Mouse (Mus musculus): ENCODE data around the gene Selenov. TPM values are rescaled to one million over a fixed set of nuclear protein-coding genes. Genes with fewer than 3 reads are reported as not detected.

Selenov gene
- not detected in 2 replicates for polyA plus RNA-seq (2014; fragmentation: Nextera tagmentation; extraction: Ambion mirVana)

DNA sequence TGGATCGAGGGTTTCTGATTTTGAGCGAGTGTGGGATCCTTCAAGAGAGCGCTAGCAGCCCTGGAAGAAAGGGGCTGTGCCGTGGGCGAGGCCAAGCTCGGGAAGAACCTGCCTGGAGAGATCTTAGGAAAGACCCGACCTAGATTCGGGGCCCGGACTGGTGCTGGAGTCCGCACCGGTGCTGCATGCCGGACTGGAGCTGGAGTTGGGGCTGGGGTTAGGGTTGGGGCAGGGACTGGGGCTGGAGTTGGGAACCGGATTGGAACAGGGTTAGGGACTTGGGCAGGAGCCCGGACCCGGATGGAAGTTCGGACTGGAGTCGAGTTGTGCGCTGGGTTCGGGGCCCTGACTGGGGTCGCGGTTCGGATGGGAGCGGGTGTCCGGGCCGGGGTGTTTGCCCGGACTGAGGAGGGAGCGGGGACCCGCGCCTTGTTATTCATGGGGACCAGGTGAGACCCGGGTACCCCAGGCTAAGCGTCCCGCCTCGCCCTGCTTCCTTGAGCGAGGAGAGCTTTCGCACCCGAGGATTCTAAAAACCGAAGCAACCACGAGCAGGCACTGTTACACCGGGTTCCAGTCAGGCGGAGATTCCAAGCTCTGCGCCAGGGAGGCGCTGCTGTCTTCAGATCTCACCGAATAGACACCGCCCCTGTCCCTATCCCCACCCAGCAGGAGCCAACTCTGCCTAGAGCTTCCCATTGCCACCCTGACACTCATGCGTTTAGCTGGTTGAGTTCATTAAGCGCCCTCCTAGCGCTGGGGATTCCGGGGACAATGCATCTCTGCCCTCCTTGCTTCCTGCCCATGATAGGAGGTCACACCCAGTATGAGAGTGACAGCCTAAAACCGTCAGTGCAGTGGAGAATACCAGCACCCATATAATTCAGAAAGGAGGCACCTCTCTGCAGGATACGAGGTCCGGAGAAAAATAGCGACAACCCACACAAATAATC lies at the start of gene Selenov:
Selenov (minus strand) TSS at position 549 of the 953 bp plus-strand sequence.
- Histone ChIP-seq H3K4me3 (ENCODE audit: low read depth, low read length) (peak within 1 kb of the TSS; percentile 21), H3K36me3 (replicated peaks; ENCODE audit: control insufficient read depth, insufficient read depth, low read depth, low read length) (no peaks in the 10 kb centered on the region), H3K9ac (replicated peaks; ENCODE audit: low read length) (no peak within 1 kb of the TSS), H3K27ac (replicated peaks; ENCODE audit: low read depth, low read length) (no peak within 1 kb of the TSS), H3K4me1 (ENCODE audit: control insufficient read depth, insufficient read depth, low read length) (no peaks in the 10 kb centered on the region; the same call in 1 of the 2 replicates), H3K4me2 (ENCODE audit: low read depth, low read length) (peak within 1 kb of the TSS; percentile 32), H3K9me3 (replicated peaks; ENCODE audit: control insufficient read depth, low read length) (no peaks in the 10 kb centered on the region), H3K27me3 (ENCODE audit: control insufficient read depth, insufficient read depth, low read length) (peaks cover 57% of the 10 kb centered on the region)
- peak; percentile 16; the same call in 1 of the 2 replicates for ATAC-seq (replicated peaks; ENCODE audit: insufficient number of reproducible peaks, low FRiP score, low TSS enrichment, low read depth)
- DNase-seq (ENCODE audit: low spot score) = peak; percentile 54
- 1% methylated on average over 52 of the region's 52 CpGs for WGBS

DNA sequence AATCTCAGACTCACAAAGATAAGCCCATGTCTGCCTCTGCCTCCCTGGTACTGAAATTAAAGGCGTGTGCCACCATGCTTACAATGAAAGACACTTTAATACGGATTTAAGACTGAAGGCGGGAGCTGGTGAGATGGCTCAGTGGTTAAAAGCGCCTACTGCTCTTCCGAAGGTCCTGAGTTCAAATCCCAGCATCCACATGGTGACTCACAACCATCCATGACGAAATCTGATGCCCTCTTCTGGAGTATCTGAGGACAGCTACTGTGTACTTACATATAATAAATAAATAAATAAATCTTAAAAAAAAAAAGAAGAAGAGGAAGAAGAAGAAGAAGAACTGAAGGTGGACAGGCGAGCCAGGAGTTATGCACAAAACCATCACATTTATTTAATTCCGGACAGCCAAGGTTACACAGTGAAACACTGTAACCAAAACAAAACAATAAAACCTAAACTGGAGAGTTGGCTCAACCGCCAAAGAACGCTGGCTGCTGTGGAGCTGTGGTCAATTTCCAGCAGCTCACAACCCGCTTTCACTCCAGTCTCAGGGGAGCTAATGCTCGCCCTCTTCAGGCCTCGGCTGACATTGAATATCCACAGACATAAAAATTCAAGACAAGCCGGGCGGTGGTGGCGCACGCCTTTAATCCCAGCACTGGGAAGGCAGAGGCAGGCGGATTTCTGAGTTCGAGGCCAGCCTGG lies 48.4 kb upstream of the Selenov start:
- no peak for ATAC-seq (replicated peaks; ENCODE audit: insufficient number of reproducible peaks, low FRiP score, low TSS enrichment, low read depth)
- peak overlapping the region; percentile 52; the same call in 1 of the 2 replicates for H3K27ac ChIP-seq (replicated peaks; ENCODE audit: low read depth, low read length)

DNA sequence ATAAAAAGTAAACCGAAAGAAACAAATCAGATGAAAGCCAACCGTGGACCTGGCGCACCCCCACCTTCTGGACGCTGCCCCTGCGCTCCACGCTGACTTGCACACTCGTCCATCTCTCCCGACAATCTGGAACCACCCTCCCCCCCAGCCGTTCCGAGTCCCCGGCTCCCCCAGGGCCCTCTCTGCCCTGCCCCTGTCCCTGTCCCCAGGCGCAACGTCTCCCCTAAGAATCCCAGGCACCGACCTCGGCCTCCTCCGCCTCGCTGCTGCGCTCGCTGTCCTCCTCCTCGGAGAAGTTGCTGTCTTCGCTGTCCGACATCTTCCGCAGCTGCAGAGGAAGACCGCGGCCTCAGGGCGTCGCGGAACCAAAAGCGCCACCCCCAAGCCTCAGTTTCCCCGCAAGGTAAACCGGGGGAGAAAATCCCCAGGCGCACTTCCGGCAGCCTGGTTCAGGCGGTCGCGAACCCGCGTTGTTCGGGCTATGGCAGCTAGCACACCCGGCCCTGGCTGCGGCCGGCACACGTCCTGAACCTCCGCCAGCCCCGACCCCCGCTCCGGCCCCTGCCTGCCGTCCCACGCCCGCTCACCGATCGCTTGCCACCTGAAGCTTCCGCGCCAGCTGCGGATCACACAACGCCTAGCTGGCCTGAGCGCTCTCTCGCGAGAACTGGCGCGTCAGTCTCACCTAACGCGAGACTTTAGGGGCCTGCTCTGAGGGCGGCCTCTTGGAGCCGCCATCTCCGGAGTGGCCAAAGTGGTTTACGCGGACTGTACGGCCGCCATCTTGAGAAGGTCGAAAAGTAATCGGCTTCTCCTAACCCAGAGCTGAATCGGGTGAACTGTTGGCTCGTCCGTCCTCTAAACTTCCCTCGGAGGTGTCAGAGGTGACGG lies 47.4 kb upstream of the Selenov start, which contains the start of gene Supt5:
Supt5 (minus strand) TSS at position 639 of the 891 bp plus-strand sequence.
- no peaks in the 10 kb centered on the region for H3K36me3 ChIP-seq (replicated peaks; ENCODE audit: control insufficient read depth, insufficient read depth, low read depth, low read length)
- DNase-seq (ENCODE audit: low spot score) (peak; percentile 100), ATAC-seq (replicated peaks; ENCODE audit: insufficient number of reproducible peaks, low FRiP score, low TSS enrichment, low read depth) (peak; percentile 98)
- H3K4me3 ChIP-seq (ENCODE audit: low read depth, low read length) = peak within 1 kb of the TSS; percentile 95
- peak within 1 kb of the TSS; percentile 52 for H3K27ac ChIP-seq (replicated peaks; ENCODE audit: low read depth, low read length)
- H3K9me3 ChIP-seq (replicated peaks; ENCODE audit: control insufficient read depth, low read length) = no peaks in the 10 kb centered on the region
- H3K4me2 ChIP-seq (ENCODE audit: low read depth, low read length) = peak within 1 kb of the TSS; percentile 64
- H3K4me1 ChIP-seq (ENCODE audit: control insufficient read depth, insufficient read depth, low read length) = no peaks in the 10 kb centered on the region
- WGBS = under 1% methylated on average over 77 of the region's 77 CpGs
- peak within 1 kb of the TSS; percentile 94 for H3K9ac ChIP-seq (replicated peaks; ENCODE audit: low read length)
- H3K27me3 ChIP-seq (ENCODE audit: control insufficient read depth, insufficient read depth, low read length) = no peaks in the 10 kb centered on the region

More for the DNA sequence above, 48.4 kb upstream of the Selenov start:
- Histone ChIP-seq H3K9me3 (replicated peaks; ENCODE audit: control insufficient read depth, low read length) (no peaks in the 10 kb centered on the region), H3K9ac (replicated peaks; ENCODE audit: low read length) (peak overlapping the region; percentile 94), H3K27me3 (ENCODE audit: control insufficient read depth, insufficient read depth, low read length) (no peaks in the 10 kb centered on the region), H3K4me3 (ENCODE audit: low read depth, low read length) (peak overlapping the region; percentile 95), H3K36me3 (replicated peaks; ENCODE audit: control insufficient read depth, insufficient read depth, low read depth, low read length) (no peaks in the 10 kb centered on the region), H3K4me2 (ENCODE audit: low read depth, low read length) (peak overlapping the region; percentile 38), H3K4me1 (ENCODE audit: control insufficient read depth, insufficient read depth, low read length) (no peaks in the 10 kb centered on the region)
- peak; percentile 51 for DNase-seq (ENCODE audit: low spot score)
- WGBS = 77% methylated on average over 19 of the region's 19 CpGs

DNA sequence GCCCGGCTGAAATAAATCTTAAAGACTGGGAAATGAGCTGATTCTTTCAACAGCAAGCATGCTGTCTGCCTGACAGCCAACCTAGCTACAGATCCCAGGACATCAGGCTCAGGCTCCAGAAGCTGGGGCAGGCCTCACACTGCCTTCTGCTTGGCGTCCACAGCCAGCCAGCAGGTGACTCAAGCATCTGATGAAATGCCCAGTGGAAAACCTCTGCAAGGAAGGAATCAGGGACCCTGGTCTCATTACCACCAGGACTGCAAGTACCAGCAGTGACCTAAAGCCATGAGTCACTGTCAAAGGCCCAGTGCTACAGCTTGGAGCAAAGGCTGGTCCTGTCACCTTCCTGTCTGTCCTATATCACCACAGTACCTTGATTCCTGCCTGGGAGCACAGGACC lies 44.5 kb upstream of the Selenov start:
- no peaks in the 10 kb centered on the region for H3K9me3 ChIP-seq (replicated peaks; ENCODE audit: control insufficient read depth, low read length)
- no peak overlapping the region for H3K4me3 ChIP-seq (ENCODE audit: low read depth, low read length)
- ATAC-seq (replicated peaks; ENCODE audit: insufficient number of reproducible peaks, low FRiP score, low TSS enrichment, low read depth) (no peak), DNase-seq (ENCODE audit: low spot score) (no peak)
- no peak overlapping the region for H3K27ac ChIP-seq (replicated peaks; ENCODE audit: low read depth, low read length)
- no peak overlapping the region for H3K9ac ChIP-seq (replicated peaks; ENCODE audit: low read length)
- no peaks in the 10 kb centered on the region for H3K27me3 ChIP-seq (ENCODE audit: control insufficient read depth, insufficient read depth, low read length)
- H3K4me2 ChIP-seq (ENCODE audit: low read depth, low read length) = no peak overlapping the region
- 86% methylated on average over 2 of the region's 2 CpGs for WGBS
- H3K4me1 ChIP-seq (ENCODE audit: control insufficient read depth, insufficient read depth, low read length) = no peaks in the 10 kb centered on the region
- H3K36me3 ChIP-seq (replicated peaks; ENCODE audit: control insufficient read depth, insufficient read depth, low read depth, low read length) = no peaks in the 10 kb centered on the region; the same call in 1 of the 2 replicates

DNA sequence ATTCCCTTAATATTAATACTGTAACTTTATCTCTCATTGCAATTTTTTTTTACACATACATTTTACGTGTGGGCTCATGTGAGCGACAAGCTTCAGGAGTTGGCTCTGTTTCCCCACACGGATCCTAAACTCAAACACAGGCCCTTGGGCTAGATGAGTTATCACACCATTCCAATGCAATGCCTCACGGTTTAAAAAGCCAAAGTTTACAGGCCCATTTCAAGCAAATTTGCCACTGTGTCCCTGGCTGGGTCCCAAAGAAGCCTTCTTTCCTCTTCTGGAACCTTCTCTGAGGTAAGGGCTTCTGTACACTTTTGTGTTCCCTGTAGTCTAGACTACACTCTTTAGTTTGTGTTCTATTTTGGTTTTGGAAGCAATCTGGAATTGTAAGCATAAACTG lies 43.5 kb upstream of the Selenov start:
- 91% methylated on average over 4 of the region's 4 CpGs for WGBS
- H3K9ac ChIP-seq (replicated peaks; ENCODE audit: low read length) = no peak overlapping the region
- H3K4me2 ChIP-seq (ENCODE audit: low read depth, low read length) = no peak overlapping the region
- H3K36me3 ChIP-seq (replicated peaks; ENCODE audit: control insufficient read depth, insufficient read depth, low read depth, low read length) = peaks cover 3% of the 10 kb centered on the region
- no peaks in the 10 kb centered on the region for H3K9me3 ChIP-seq (replicated peaks; ENCODE audit: control insufficient read depth, low read length)
- H3K27me3 ChIP-seq (ENCODE audit: control insufficient read depth, insufficient read depth, low read length) = no peaks in the 10 kb centered on the region
- ATAC-seq (replicated peaks; ENCODE audit: insufficient number of reproducible peaks, low FRiP score, low TSS enrichment, low read depth) (no peak), DNase-seq (ENCODE audit: low spot score) (no peak)
- no peaks in the 10 kb centered on the region for H3K4me1 ChIP-seq (ENCODE audit: control insufficient read depth, insufficient read depth, low read length)
- no peak overlapping the region for H3K4me3 ChIP-seq (ENCODE audit: low read depth, low read length)
- no peak overlapping the region for H3K27ac ChIP-seq (replicated peaks; ENCODE audit: low read depth, low read length)

DNA sequence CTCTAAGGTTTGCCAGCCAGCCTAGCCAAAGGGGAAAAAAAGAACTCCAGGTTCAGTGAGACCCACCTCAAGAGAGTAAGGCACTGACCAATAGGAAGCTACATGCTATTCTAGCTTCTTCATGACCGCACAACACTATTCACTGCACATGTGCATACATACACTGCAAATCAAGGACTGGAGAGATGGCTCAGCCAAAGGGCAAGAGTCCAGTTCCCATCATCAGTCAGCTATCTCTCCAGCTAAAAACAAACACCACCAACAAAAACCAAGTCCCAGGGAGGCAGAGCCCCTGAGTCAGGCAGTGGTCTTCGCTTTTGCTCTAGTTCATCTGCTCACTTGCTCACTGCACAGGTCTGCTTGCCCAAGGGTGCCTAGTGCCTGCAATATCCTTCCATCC lies 37.3 kb upstream of the Selenov start:
- H3K9me3 ChIP-seq (replicated peaks; ENCODE audit: control insufficient read depth, low read length) = no peaks in the 10 kb centered on the region
- no peaks in the 10 kb centered on the region for H3K27me3 ChIP-seq (ENCODE audit: control insufficient read depth, insufficient read depth, low read length)
- no peak overlapping the region for H3K27ac ChIP-seq (replicated peaks; ENCODE audit: low read depth, low read length)
- no peaks in the 10 kb centered on the region for H3K4me1 ChIP-seq (ENCODE audit: control insufficient read depth, insufficient read depth, low read length)
- no peak overlapping the region for H3K4me3 ChIP-seq (ENCODE audit: low read depth, low read length)
- H3K36me3 ChIP-seq (replicated peaks; ENCODE audit: control insufficient read depth, insufficient read depth, low read depth, low read length) = peaks cover 26% of the 10 kb centered on the region
- no peak overlapping the region for H3K4me2 ChIP-seq (ENCODE audit: low read depth, low read length)
- DNase-seq (ENCODE audit: low spot score) = no peak
- 98% methylated on average over 2 of the region's 2 CpGs for WGBS
- no peak for ATAC-seq (replicated peaks; ENCODE audit: insufficient number of reproducible peaks, low FRiP score, low TSS enrichment, low read depth)
- H3K9ac ChIP-seq (replicated peaks; ENCODE audit: low read length) = no peak overlapping the region

DNA sequence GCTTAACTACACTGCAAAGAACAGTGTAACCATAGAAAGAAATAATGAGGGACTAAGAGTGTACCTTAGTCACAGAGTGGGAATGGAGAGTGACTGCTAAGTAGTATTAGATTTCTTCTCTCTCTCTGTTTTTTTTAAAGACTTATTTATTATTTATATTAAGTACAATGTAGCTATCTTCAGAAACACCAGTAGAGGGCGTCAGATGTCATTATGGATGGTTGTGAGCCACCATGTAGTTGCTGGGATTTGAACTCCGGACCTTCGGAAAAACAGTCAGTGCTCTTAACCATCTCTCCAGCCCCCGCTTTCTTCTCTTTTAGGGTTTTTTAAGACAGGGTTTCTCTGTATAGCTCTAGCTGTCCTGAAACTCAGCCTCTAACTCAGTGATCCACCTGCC lies 35.5 kb upstream of the Selenov start:
- H3K9me3 ChIP-seq (replicated peaks; ENCODE audit: control insufficient read depth, low read length) = no peaks in the 10 kb centered on the region
- 79% methylated on average over 4 of the region's 4 CpGs for WGBS
- H3K4me1 ChIP-seq (ENCODE audit: control insufficient read depth, insufficient read depth, low read length) = no peaks in the 10 kb centered on the region
- DNase-seq (ENCODE audit: low spot score) = peak; percentile 19
- peaks cover 39% of the 10 kb centered on the region for H3K36me3 ChIP-seq (replicated peaks; ENCODE audit: control insufficient read depth, insufficient read depth, low read depth, low read length)
- ATAC-seq (replicated peaks; ENCODE audit: insufficient number of reproducible peaks, low FRiP score, low TSS enrichment, low read depth) = no peak
- no peaks in the 10 kb centered on the region for H3K27me3 ChIP-seq (ENCODE audit: control insufficient read depth, insufficient read depth, low read length)
- H3K9ac ChIP-seq (replicated peaks; ENCODE audit: low read length) = no peak overlapping the region
- H3K27ac ChIP-seq (replicated peaks; ENCODE audit: low read depth, low read length) = no peak overlapping the region
- no peak overlapping the region for H3K4me3 ChIP-seq (ENCODE audit: low read depth, low read length)
- H3K4me2 ChIP-seq (ENCODE audit: low read depth, low read length) = no peak overlapping the region

Data from embryonic facial prominence, embryonic 11.5 days (tissue).